Mouse (Mus musculus): ENCODE measurements at regions not wholly inside any gene's neighbourhood (a gene's known extent, or its start where the extent isn't known, plus 50 kb on each side); places are given as distances from the start of the nearest gene placed in this dataset.

DNA sequence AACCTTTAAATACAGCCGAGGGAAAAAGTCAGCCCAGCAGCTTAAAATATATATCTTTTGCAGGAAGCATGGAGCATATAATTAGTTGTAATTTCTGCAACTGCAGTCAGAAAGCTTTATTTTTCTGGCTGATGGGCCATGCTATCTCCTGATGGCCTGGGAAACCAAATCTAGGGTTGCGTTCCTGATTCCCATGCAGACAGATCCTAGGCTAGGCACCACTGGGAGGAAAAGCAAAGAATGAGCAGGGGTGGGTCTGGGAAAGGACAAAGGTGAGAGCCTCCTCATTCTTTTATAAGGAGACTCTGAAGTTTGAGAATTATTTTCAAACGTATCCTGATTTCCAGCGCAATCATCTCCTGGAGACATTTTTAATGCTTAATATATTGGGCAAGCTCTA lies 92.9 kb downstream of the Fzd1 start:
- no peak for TF ChIP-seq CTCF (IDR thresholded peaks at IDR 0.05)
- Histone ChIP-seq H3K4me1 (ENCODE audit: insufficient read depth, low read length) (peaks cover 7% of the 10 kb centered on the region; the same call in 1 of the 2 replicates), H3K36me3 (ENCODE audit: insufficient read depth, low read length) (no peaks in the 10 kb centered on the region), H3K9ac (replicated peaks; ENCODE audit: low read length, poor library complexity, severe bottlenecking) (no peak overlapping the region), H3K4me2 (ENCODE audit: low read depth, low read length, poor library complexity, severe bottlenecking) (no peak overlapping the region), H3K9me3 (ENCODE audit: low read length) (no peaks in the 10 kb centered on the region), H3K27me3 (ENCODE audit: insufficient read depth, low read length) (no peaks in the 10 kb centered on the region), H3K27ac (ENCODE audit: low read depth, low read length) (0 out of 2 replicates have a peak overlapping the region, but pooled peaks have one; percentile 4), H3K4me3 (ENCODE audit: low read depth, low read length) (no peak overlapping the region)
- ATAC-seq (ENCODE audit: low FRiP score) (no peak), DNase-seq (ENCODE audit: low spot score) (no peak)
- WGBS, result 55% methylated on average over 4 of the region's 4 CpGs

DNA sequence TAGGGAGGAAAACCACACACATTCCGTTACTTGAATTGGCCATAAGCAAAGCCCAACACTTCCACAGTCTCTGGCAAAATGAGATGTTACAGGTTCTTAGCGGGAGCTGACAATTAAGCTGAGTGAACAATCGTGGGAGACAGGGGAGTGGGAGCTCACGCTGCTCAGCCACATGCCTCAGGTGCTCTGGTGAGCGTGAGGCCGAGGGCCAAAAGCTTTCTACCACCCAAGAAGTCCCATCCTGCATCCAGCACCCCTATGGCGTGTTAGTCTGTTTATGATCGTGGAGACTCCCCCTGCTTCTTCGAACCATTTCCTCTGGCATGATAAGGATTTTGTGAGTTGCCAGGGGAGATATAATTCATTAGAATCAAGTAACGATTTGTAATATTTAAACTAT lies 93.3 kb downstream of the Fzd1 start:
- Histone ChIP-seq H3K9me3 (ENCODE audit: low read length) (no peaks in the 10 kb centered on the region), H3K27ac (ENCODE audit: low read depth, low read length) (no peak overlapping the region), H3K27me3 (ENCODE audit: insufficient read depth, low read length) (no peaks in the 10 kb centered on the region), H3K9ac (replicated peaks; ENCODE audit: low read length, poor library complexity, severe bottlenecking) (no peak overlapping the region), H3K36me3 (ENCODE audit: insufficient read depth, low read length) (no peaks in the 10 kb centered on the region), H3K4me3 (ENCODE audit: low read depth, low read length) (no peak overlapping the region), H3K4me1 (ENCODE audit: insufficient read depth, low read length) (peaks cover 7% of the 10 kb centered on the region; the same call in 1 of the 2 replicates), H3K4me2 (ENCODE audit: low read depth, low read length, poor library complexity, severe bottlenecking) (no peak overlapping the region)
- 44% methylated on average over 10 of the region's 10 CpGs for WGBS
- DNase-seq (ENCODE audit: low spot score), result peak; percentile 37
- no peak for TF ChIP-seq CTCF (IDR thresholded peaks at IDR 0.05)
- ATAC-seq (ENCODE audit: low FRiP score), result no peak

DNA sequence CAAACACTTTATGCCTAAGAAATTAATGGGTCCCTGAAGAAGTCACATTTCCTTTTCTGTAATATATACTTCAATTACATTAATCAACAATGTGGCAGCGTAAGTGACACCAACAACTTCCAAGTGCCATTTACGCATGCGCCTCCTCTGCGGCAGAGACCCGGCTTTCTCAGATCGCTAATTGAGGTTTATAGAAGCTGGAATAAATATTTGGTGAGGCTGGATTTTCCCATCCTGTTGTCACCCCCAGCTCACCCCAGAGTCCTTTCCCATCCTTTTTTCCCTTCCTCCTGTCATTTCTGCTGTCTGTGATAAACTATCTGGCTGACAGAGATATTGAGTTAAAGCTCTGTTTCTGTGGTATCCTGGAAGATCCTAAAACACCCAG lies 95.6 kb downstream of the Fzd1 start:
- H3K4me1 ChIP-seq (ENCODE audit: insufficient read depth, low read length), result peaks cover 7% of the 10 kb centered on the region; the same call in 1 of the 2 replicates
- no peak for TF ChIP-seq CTCF (IDR thresholded peaks at IDR 0.05)
- no peaks in the 10 kb centered on the region for H3K27me3 ChIP-seq (ENCODE audit: insufficient read depth, low read length)
- no peak overlapping the region for H3K27ac ChIP-seq (ENCODE audit: low read depth, low read length)
- H3K4me2 ChIP-seq (ENCODE audit: low read depth, low read length, poor library complexity, severe bottlenecking), result 0 out of 2 replicates have a peak overlapping the region, but pooled peaks have one; percentile 2
- H3K4me3 ChIP-seq (ENCODE audit: low read depth, low read length), result no peak overlapping the region
- no peak for ATAC-seq (ENCODE audit: low FRiP score)
- H3K9me3 ChIP-seq (ENCODE audit: low read length), result no peaks in the 10 kb centered on the region
- no peak for DNase-seq (ENCODE audit: low spot score)
- no peaks in the 10 kb centered on the region for H3K36me3 ChIP-seq (ENCODE audit: insufficient read depth, low read length)
- WGBS, result 70% methylated on average over 6 of the region's 6 CpGs
- no peak overlapping the region for H3K9ac ChIP-seq (replicated peaks; ENCODE audit: low read length, poor library complexity, severe bottlenecking)

DNA sequence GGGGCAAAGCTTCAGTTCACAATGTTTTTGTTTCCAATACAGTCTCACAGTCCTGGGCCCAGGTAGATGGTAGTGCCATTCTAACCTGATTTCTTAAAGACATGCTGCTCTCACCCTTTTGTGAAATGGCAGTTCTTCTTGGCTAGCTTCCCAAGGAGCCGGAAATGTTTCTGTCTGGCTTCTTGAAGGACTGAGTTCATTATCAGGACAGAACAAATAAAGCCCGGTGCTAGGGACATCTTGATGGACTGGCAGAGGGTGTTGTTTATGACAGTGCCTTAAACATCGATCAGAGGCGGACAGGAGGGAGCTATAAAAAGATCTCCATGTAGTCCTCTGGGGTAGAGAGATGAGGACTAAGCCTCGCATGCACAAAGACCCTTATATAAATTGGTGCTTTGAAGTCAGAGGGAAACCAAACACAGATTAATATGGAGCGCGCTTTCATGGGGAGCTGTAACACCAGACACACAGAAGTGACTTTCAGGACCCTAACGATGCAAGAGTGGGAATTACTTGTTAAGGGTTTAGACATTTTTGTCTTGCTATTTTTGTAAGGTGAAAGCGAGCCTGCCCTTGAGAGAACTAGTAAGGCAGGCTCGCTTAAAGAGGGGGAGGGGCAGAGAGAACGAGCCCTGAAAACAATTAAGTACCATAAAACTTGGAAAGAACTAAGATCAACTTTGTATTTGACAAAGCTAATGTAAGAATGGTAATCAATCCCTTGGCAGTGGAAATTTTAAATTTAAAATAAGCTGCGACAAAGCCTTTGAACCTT lies 96.2 kb downstream of the Fzd1 start:
- DNase-seq (ENCODE audit: low spot score) (no peak), ATAC-seq (ENCODE audit: low FRiP score) (no peak)
- no peaks in the 10 kb centered on the region for H3K27me3 ChIP-seq (ENCODE audit: insufficient read depth, low read length)
- no peaks in the 10 kb centered on the region for H3K36me3 ChIP-seq (ENCODE audit: insufficient read depth, low read length)
- no peak overlapping the region for H3K9ac ChIP-seq (replicated peaks; ENCODE audit: low read length, poor library complexity, severe bottlenecking)
- 0 out of 2 replicates have a peak, but pooled peaks cover 3% of the 10 kb centered on the region for H3K9me3 ChIP-seq (ENCODE audit: low read length)
- H3K27ac ChIP-seq (ENCODE audit: low read depth, low read length), result no peak overlapping the region
- H3K4me1 ChIP-seq (ENCODE audit: insufficient read depth, low read length), result peaks cover 7% of the 10 kb centered on the region; the same call in 1 of the 2 replicates
- H3K4me3 ChIP-seq (ENCODE audit: low read depth, low read length), result no peak overlapping the region
- H3K4me2 ChIP-seq (ENCODE audit: low read depth, low read length, poor library complexity, severe bottlenecking), result no peak overlapping the region
- 53% methylated on average over 12 of the region's 12 CpGs for WGBS
- TF ChIP-seq CTCF (IDR thresholded peaks at IDR 0.05), result no peak

DNA sequence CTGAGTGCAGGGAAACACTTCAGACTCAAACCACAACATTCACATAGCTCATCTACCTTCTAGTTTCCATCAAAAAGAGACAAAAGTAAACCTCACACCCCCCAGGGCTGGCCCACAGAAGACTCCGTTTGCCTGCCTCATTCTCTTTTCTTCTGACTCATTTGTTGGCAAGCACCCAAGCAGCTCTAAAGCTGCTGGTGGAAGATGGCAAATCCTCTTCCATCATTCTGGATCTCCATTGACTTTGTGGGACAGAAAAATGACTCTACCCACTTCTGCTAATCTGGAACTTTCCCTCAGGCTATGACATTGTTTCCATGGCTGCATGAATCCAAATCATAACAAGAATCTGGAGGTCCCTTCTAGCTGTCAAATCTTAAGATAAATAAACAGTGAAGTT lies 99.9 kb downstream of the Fzd1 start:
- Histone ChIP-seq H3K9ac (replicated peaks; ENCODE audit: low read length, poor library complexity, severe bottlenecking) (no peak overlapping the region), H3K4me2 (ENCODE audit: low read depth, low read length, poor library complexity, severe bottlenecking) (no peak overlapping the region), H3K36me3 (ENCODE audit: insufficient read depth, low read length) (no peaks in the 10 kb centered on the region), H3K9me3 (ENCODE audit: low read length) (0 out of 2 replicates have a peak, but pooled peaks cover 3% of the 10 kb centered on the region), H3K27ac (ENCODE audit: low read depth, low read length) (no peak overlapping the region), H3K27me3 (ENCODE audit: insufficient read depth, low read length) (no peaks in the 10 kb centered on the region), H3K4me1 (ENCODE audit: insufficient read depth, low read length) (no peaks in the 10 kb centered on the region), H3K4me3 (ENCODE audit: low read depth, low read length) (no peak overlapping the region)
- 39% methylated on average over 1 of the region's 1 CpGs for WGBS
- no peak for ATAC-seq (ENCODE audit: low FRiP score)
- TF ChIP-seq CTCF (IDR thresholded peaks at IDR 0.05), result no peak
- DNase-seq (ENCODE audit: low spot score), result no peak

DNA sequence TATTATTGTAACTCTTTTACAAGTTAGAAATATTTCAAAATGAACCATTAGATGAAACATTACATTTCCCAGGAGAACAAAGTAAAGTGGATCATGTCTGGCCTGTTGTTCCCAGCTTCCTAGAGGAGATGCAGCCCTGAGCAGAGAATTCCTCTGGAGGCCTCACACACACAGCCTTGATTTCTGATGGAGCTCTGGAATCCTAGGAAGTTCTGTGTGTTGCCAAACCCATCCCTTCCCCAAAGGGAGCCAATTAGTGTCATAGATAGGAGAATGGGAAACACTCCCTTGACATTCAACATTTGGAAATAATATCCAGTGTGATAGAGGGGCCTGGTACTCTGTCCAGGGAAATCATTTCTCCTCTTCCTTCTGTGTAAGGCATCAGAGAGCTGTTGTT lies 103.6 kb downstream of the Fzd1 start:
- Histone ChIP-seq H3K4me1 (ENCODE audit: insufficient read depth, low read length) (no peaks in the 10 kb centered on the region; the same call in 1 of the 2 replicates), H3K4me2 (ENCODE audit: low read depth, low read length, poor library complexity, severe bottlenecking) (no peak overlapping the region), H3K27me3 (ENCODE audit: insufficient read depth, low read length) (no peaks in the 10 kb centered on the region), H3K27ac (ENCODE audit: low read depth, low read length) (no peak overlapping the region), H3K4me3 (ENCODE audit: low read depth, low read length) (no peak overlapping the region), H3K36me3 (ENCODE audit: insufficient read depth, low read length) (no peaks in the 10 kb centered on the region), H3K9ac (replicated peaks; ENCODE audit: low read length, poor library complexity, severe bottlenecking) (no peak overlapping the region), H3K9me3 (ENCODE audit: low read length) (0 out of 2 replicates have a peak, but pooled peaks cover 3% of the 10 kb centered on the region)
- no peak for DNase-seq (ENCODE audit: low spot score)
- TF ChIP-seq CTCF (IDR thresholded peaks at IDR 0.05), result no peak
- ATAC-seq (ENCODE audit: low FRiP score), result no peak

Measured in midbrain, postnatal 0 days (tissue).